Mouse (Mus musculus) embryo, embryonic 11 days (tissue): ENCODE results near the gene Scaper.
A peak's percentile ranks its signal among the peaks of the same experiment; 100 is the strongest.

ENCODE experiments used
- DNase-seq: peaks from one replicate; pipeline ENCODE4 v3.0.0-alpha.2; 2015

The Scaper gene

DNA sequence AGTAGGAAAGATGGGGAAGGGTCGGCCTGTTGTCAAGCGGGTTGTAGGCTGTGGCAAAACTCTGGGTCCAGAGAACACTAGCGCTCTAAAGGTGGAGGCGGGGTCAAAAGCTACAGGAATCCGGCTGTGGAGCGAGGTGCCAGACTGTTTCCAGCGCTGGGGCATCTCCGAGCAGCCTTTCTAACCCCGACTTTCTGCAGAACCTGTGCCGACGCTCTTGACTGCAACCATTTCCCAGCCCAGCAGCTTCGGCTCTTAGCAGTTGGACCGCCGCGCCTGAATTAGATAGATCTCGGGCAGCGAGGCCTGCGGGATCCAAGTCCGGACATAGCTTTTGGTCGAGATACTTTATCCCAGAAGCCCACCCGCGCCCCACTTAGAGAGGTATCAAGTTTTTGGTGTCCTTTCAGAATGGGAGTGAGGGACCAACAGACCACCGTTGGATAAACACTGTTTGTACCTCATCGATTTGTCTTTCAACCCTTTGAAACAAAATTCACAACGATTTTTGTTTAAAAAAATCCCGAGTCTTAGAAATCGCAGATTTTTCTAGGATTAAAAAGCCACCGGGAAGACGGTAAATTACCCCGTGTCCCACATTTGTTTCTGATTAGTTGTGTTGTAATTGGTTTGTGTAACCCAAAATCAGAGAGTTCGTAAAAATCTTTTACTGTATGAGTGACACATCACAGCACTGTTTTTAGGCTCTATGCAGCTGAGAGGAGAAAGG lies 398.1 kb downstream of the Scaper start:
- DNase-seq = peak; percentile 63

DNA sequence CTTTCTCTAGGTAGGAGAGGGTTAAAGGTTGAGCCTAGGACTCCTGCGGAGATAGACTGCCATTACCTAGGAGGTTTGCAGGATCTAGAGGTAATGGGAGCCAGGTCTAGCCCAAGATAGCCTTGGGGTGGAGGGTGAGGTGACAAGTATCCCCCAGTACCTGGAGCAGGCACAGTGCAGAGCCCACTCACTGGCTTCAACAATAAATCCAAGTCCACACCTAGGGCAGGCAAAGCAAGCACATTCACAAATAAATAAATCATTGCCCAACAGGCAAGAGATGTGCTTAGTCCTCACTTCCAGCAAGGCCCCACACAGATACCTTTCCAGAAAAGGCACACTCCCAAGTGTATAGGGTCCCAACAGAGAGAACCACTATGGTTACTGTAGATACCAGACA lies 398.9 kb downstream of the Scaper start:
- DNase-seq = no peak

DNA sequence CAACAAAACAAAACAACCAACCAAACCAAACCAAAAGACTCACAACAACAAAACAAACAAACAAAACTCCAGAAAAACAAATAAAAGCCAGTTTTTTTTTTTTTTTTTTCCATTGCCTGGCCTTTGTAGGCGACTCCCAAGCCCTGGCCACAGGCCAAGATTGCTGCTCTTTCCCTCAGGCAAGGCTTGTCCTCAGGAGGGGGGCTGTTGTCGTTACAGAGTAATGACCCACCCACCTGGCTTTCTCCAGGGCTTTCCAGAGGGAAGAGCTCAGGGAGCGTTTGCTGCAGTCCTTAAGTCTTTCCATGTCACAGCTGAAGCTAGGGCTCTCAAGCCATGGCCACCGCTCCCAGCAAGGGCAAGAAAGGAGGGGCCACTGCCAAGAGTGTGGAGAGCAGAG lies 399.5 kb downstream of the Scaper start, which contains the start of gene Isl2:
TSS of gene Isl2 (plus strand) at position 296 of the 400 bp plus-strand sequence.
- peak; percentile 12 for DNase-seq

- DNase-seq = peak; percentile 76
Observed at GRCm38 (mm10) chr9:55535907-55536306, 402.0 kb downstream of the Scaper start.

DNA sequence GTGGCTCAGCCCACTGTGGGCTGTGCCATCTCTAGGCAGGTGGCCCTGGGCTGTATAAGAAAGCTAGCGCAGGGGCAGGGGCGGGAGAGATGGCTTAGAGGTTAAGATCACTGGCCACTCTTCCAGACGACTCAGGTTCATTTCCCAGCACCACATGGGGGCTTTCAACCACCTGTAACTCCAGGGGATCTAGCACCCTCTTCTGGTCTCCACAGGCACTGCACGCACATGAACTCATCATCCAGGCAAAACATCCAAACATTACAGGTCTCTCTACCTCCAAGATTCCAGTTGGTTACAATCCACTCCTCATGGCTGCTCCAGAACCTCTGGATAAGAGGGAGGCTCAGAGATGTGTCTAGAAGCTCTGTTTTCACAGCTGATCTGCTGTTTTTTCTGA lies 412.2 kb downstream of the Scaper start:
- DNase-seq = no peak

- peak; percentile 99 for DNase-seq
Observed at GRCm38 (mm10) chr9:55512027-55512543, 425.8 kb downstream of the Scaper start, which contains the start of gene Etfa. Etfa (minus strand) TSS chr9:55512243.

DNA sequence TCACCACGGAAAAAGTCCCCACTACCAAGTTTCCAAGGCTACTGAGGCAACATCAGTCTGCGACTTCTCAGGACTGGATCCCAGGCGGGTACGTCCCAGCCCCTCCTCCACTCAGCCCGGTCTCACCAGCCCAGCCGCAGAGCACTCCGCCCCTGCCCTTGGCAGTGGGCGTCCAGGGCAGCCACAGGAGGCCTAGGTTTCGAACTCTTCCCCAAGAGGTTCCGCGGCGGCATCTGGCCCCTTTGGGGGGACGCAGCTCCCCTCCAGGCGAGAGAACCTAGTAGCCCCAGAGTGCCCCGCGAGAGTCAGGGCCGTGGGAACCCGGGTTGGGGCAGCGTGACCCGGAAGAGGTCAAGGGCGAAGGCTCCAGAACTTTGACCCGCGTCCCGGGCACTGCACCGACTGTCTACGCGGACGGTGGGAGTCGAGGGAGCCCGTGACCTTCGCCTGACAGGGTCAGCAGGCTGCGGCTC lies 426.4 kb downstream of the Scaper start:
- DNase-seq = peak; percentile 76

DNA sequence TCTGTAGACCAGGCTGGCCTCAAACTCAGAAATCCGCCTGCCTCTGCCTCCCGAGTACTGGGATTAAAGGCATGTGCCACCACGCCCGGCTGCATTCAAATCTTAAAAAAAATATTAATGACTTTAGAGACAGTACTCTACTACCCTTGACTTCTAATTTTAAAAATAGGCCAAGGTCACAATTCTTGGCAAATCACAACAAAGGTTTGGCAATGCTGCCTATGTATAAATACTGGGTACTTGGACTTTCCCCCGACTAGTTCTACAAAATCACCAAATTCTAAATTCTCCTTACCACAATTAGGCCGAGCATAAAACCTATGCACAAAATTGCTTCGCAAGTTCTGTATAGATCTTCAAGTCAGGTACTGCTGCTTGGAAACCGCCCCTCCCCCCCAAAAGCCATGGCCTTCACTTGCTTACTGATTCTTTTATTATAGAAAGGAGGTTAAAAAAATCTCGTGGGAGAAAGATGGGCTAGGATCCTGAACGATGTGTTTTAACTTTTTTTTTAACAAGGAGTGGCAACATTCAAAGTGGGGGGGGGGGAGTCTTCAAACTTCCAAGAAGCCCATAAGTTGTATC lies 427.2 kb downstream of the Scaper start:
- no peak for DNase-seq

GRCm38 (mm10) chr9:55509731-55510130 lies 428.2 kb downstream of the Scaper start:
- DNase-seq = no peak

- DNase-seq = no peak
Observed at GRCm38 (mm10) chr9:55508701-55509100, 429.2 kb downstream of the Scaper start.

DNA sequence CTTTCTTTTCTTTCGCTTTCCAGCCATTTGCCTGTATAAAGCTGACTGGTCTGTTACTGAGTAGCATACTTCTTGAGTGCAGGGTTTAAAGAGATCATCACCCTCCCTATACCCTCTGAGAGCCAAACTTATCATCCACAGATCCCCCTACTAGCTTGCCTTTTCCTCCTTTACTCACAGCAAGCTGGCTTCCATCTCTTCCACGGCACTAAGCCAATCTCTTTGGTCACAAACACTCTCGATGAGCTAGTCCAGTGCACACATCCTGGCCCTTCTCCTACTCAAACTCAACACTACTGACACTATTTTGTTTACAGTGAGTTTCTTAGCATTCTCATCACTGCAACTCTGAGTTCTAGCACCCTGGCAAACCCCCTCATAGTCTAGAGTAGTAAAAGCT lies 430.0 kb downstream of the Scaper start:
- no peak for DNase-seq
